Mouse (Mus musculus) CD4-positive, CD25-positive, alpha-beta regulatory T cell (primary cell): ENCODE results near the gene Areg. TPM values are rescaled to one million over a fixed set of nuclear protein-coding genes. Genes with fewer than 3 reads are reported as not detected.

Source experiments
- polyA plus RNA-seq: library from polyadenylated mRNA; unstranded; fragments of 100-300 nt; shearing (Covaris generic); gene quantifications from one replicate; pipeline ENCODE4 v1.2.1, GENCODE M21; 2017

The Areg gene
- polyA plus RNA-seq, result 2.3 TPM

DNA sequence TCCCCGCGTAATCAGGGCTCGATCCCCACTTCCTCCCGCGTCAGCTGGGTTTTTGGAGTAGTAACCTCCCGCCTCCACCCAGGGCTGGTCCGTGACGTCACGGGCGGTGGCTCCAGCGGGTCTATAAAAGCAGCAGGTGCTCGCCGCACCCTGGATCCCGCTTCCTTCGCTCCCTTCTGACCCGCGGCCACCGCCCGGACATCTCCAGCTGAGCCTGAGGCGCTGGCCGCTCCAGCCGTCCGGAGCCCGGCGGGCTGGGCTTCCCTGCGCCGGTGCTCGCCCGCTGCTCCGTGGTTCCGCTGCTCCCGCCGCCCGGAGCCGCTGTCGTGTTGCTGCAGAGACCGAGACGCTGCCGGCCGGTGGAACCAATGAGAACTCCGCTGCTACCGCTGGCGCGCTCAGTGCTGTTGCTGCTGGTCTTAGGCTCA lies at the start of gene Areg:
Gene Areg, plus strand, starts transcription at position 154 of the 428 bp plus-strand sequence.

Other genes starting within 250 kb of the Areg start
- gene Cxcl1, start 248.4 kb upstream of the Areg start, polyA plus RNA-seq, result not detected
- gene Cxcl2, start 235.7 kb upstream of the Areg start, polyA plus RNA-seq, result 0.87 TPM
- gene Mthfd2l, start 208.5 kb upstream of the Areg start, polyA plus RNA-seq, result 16.6 TPM
- gene Epgn, start 112.1 kb upstream of the Areg start, polyA plus RNA-seq, result not detected
- gene Ereg, start 65.0 kb upstream of the Areg start, polyA plus RNA-seq, result not detected